Mouse (Mus musculus) MEL (cell line): ENCODE data around the gene Olfr525.

Experiments used
- CTCF ChIP-seq, 3 experiments: IDR thresholded peaks in 2 of 3; conservative IDR thresholded peaks in 1 of 3; 2 replicates each; pipeline ENCODE4 v1.5.1; 2011 to 2012; ENCODE audit warnings: low read length in 3 of 3, low read depth in 2 of 3, mild to moderate bottlenecking in 2 of 3, improper control_type of control experiment in 1 of 3, inconsistent platforms in 1 of 3, mixed read lengths in 1 of 3, moderate library complexity in 1 of 3; ENCODE audit not compliant: control insufficient read depth in 1 of 3, insufficient read depth in 1 of 3, poor library complexity in 1 of 3, severe bottlenecking in 1 of 3
- POLR2A ChIP-seq, 2 experiments: IDR thresholded peaks; 2 replicates each; pipeline ENCODE4 v1.6.1; 2011 to 2012; ENCODE audit warnings: low read length in 2 of 2, mild to moderate bottlenecking in 2 of 2, control low read depth in 1 of 2, improper control_type of control experiment in 1 of 2, low read depth in 1 of 2, moderate library complexity in 1 of 2; ENCODE audit not compliant: control insufficient read depth in 1 of 2, insufficient read depth in 1 of 2, poor library complexity in 1 of 2
- RAD21 ChIP-seq: IDR thresholded peaks from 2 replicates; pipeline ENCODE4 v1.6.1; 2011; ENCODE audit warnings: mild to moderate bottlenecking, low read depth, low read length, improper control_type of control experiment

DNA sequence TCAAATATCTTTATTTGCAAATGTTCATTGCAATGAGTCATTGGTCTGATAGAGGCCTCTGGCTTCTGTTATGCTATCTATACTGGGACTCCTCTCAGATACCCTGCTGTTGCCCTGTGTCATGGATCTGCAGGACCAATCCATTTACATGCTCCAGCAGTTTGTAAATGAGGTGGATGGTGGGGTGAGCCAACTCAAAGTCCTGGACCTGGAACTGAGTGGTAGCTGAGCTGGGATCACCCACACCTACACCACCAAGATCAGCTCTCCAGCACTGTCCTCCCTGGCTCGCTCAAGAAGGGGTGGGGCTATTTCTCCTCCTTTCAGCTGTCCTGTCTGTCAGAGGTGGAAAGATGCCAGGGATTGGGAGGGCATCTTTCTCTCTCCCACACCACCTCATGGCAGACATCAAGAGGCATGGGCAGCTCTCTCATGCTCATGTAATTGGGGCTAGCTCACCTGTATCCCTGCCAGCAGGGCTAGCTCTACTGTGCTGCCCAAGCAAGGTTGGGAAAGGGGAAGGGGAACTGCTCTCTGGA, 9.2 kb downstream of the Olfr525 start:
- TF ChIP-seq RAD21 (no peak), CTCF (IDR thresholded peaks at IDR 0.05 in 2 of 3, conservative IDR thresholded peaks at IDR 0.05 in 1 of 3; ENCODE audit: control insufficient read depth in 1 of 3, insufficient read depth in 1 of 3, low read depth in 2 of 3, low read length in 3 of 3, poor library complexity in 1 of 3, severe bottlenecking in 1 of 3) (no peak), POLR2A (IDR thresholded peaks at IDR 0.05; ENCODE audit: control insufficient read depth in 1 of 2, insufficient read depth in 1 of 2, low read depth in 1 of 2, low read length in 2 of 2, poor library complexity in 1 of 2) (no peak)
